Mouse (Mus musculus) ovary, postnatal 10 days (tissue): ENCODE results near the gene Gm28827.
"Not testable (repeated sequence)": the region's sequence is repeated elsewhere in the genome, so short reads cannot be mapped to it uniquely, and the experiment has no call there.

Source experiments
- DNase-seq: peaks from one replicate; pipeline ENCODE4 v3.0.0; 2022; ENCODE audit warnings: low spot score

Gm28827 gene

GRCm38 (mm10) chrY:83030647-83031046 is at the start of gene Gm28827:
Gene Gm28827, plus strand, starts transcription at chrY:83030947.
- not testable (repeated sequence) for DNase-seq
